In the genomic region with DNA sequence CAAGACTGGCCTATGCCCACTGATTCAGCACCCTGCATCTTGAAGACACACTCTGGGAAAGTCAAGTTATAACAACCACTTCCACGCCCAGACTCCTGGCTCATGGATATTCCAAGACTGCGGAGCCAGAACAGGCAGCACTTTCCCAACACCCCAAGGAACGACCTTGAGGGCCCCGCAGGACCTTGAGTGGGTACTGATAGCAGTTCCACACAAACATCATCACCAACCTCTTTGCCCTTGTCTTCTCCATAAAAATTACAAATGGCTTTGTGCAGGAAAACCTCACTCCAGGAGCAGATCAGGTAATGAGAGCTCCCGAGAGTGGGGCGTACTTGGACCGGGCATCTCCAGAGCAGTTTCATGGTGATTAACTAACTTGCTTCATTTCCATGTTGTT, we compare ENCODE assay signal across 21 mouse cellular contexts. TPM values are rescaled to one million over a fixed set of nuclear protein-coding genes. Genes with fewer than 3 reads are reported as not detected.
DNase-seq lines count a peak whose midpoint lies in the region; TF ChIP-seq lines count a peak whose summit lies in the region.
"Had no signal": no experiment of that assay in that cellular context is flagged by ENCODE, and none has a peak within 500 bp of the region (broad histone marks: within the 10 kb centered on the region; RNA-seq: fewer than 3 reads in every experiment).

No protein-coding gene starts in this region.

- H3K4me1 ChIP-seq in heart, embryonic 10.5 days = peaks cover 56% of the 10 kb centered on the region
- H3K4me1 ChIP-seq in thymus, adult 2 months (replicated peaks; ENCODE audit: control insufficient read depth, insufficient read depth, low read length) = no peaks in the 10 kb centered on the region

- no peak overlapping the region for H3K4me3 ChIP-seq in heart, embryonic 10.5 days
- no peak overlapping the region for H3K4me3 ChIP-seq in thymus, adult 2 months (ENCODE audit: control insufficient read depth, insufficient read depth, low read length)
- H3K4me3 ChIP-seq: forebrain, embryonic 10.5 days; forebrain, embryonic 13.5 days; gastrocnemius, adult 2 months; hindbrain, embryonic 10.5 days; hindbrain, embryonic 13.5 days had no signal

- TF ChIP-seq CTCF in thymus, adult 2 months (IDR thresholded peaks at IDR 0.05; ENCODE audit: borderline replicate concordance, control insufficient read depth, extremely low read depth, insufficient read depth, low read length, poor library complexity) = no peak

- peak overlapping the region; percentile 71; the same call in 1 of the 2 replicates for H3K27ac ChIP-seq in heart, embryonic 10.5 days
- no peak overlapping the region for H3K27ac ChIP-seq in thymus, adult 2 months (ENCODE audit: control insufficient read depth, insufficient read depth, low read length)
- H3K27ac ChIP-seq: forebrain, embryonic 10.5 days; forebrain, embryonic 13.5 days; gastrocnemius, adult 2 months; hindbrain, embryonic 10.5 days; hindbrain, embryonic 13.5 days had no signal

- no peak for DNase-seq in heart, embryonic 10.5 days (ENCODE audit: low spot score)
- no peak for DNase-seq in heart, adult 8-10 months (ENCODE audit: low spot score)
- DNase-seq in ovary, postnatal 36 days (ENCODE audit: low spot score) = peak; percentile 55
- DNase-seq in ovary, postnatal 10 days (ENCODE audit: low spot score) = no peak
- peak; percentile 46 for DNase-seq in adrenal gland, postnatal 10 days
- DNase-seq in adrenal gland, postnatal 36 days = peak; percentile 58 to 62
- DNase-seq in kidney, postnatal 10 days = no peak
- no peak for DNase-seq in thymus, adult 2 months
- DNase-seq: cerebellum, adult 18-20 months; cerebellum, adult 9-10 months; cerebellum, postnatal 14 days; gastrocnemius, adult 2 months; gastrocnemius, postnatal 14 days; heart, adult 18-20 months; heart, postnatal 36 days had no signal

- TF ChIP-seq POLR2A in thymus, adult 2 months (IDR thresholded peaks at IDR 0.05; ENCODE audit: control insufficient read depth, extremely low read depth, insufficient read depth, low read length, poor library complexity) = no peak

- no peaks in the 10 kb centered on the region for H3K9me3 ChIP-seq in heart, embryonic 10.5 days
- H3K9me3 ChIP-seq: forebrain, embryonic 10.5 days; hindbrain, embryonic 10.5 days; hindbrain, embryonic 13.5 days had no signal

- H3K27me3 ChIP-seq in heart, embryonic 10.5 days (ENCODE audit: insufficient read depth, poor library complexity, severe bottlenecking) = no peaks in the 10 kb centered on the region
- H3K27me3 ChIP-seq in thymus, adult 2 months (ENCODE audit: control insufficient read depth, insufficient read depth, low read length) = no peaks in the 10 kb centered on the region
- H3K27me3 ChIP-seq: forebrain, embryonic 13.5 days; hindbrain, embryonic 13.5 days had no signal

- peaks cover 10% of the 10 kb centered on the region for H3K36me3 ChIP-seq in heart, embryonic 10.5 days
- H3K36me3 ChIP-seq in thymus, adult 2 months (ENCODE audit: control insufficient read depth, insufficient read depth, low read length) = no peaks in the 10 kb centered on the region
- H3K36me3 ChIP-seq: forebrain, embryonic 10.5 days had no signal

- 71% methylated on average over 7 of the region's 7 CpGs for WGBS in heart, embryonic 10.5 days
- WGBS in thymus, adult 2 months = 96% methylated on average over 7 of the region's 7 CpGs

RNA-seq across cellular contexts. Expression of a gene that starts 19.5 kb away (rescaled TPM):
- polyA plus RNA-seq in heart, embryonic 10.5 days (2016; fragmentation: Nextera tagmentation; extraction: Ambion mirVana) = 4.1 and 6.3 TPM in 2 replicates
- 1 to 10 TPM; 1.8 to 2.4 (median 2.2) TPM for total RNA-seq in heart, adult 8-10 months (2022)
- total RNA-seq in adrenal gland, postnatal 10 days (2021) = 1 to 10 TPM; 6.4 to 7.6 TPM
- 10 to 100 TPM in 1 of 2 experiments, 1 to 10 TPM in 1; 8.0 to 12.1 TPM for total RNA-seq in adrenal gland, postnatal 36 days (2021)
- 7.0 and 8.0 TPM in 2 replicates for polyA plus RNA-seq in thymus, adult 2 months (2012; rRNA removed)

RNA-seq across cellular contexts. Expression of a gene that starts 56.0 kb away (rescaled TPM):
- 0.40 and 0.57 TPM in 2 replicates for polyA plus RNA-seq in heart, embryonic 10.5 days (2016; fragmentation: Nextera tagmentation; extraction: Ambion mirVana)
- not detected for total RNA-seq in heart, adult 8-10 months (2022)
- total RNA-seq in adrenal gland, postnatal 10 days (2021) = under 1 TPM; 0.24 to 0.48 TPM
- total RNA-seq in adrenal gland, postnatal 36 days (2021) = under 1 TPM in 1 of 2 experiments, not detected in 1; 0.89 TPM
- 3.6 and 4.0 TPM in 2 replicates for polyA plus RNA-seq in thymus, adult 2 months (2012; rRNA removed)
- total RNA-seq: gastrocnemius, adult 2 months; gastrocnemius, postnatal 14 days; heart, postnatal 36 days; MEL had no signal
- polyA plus RNA-seq: CD4-positive, CD25-positive, alpha-beta regulatory T cell, adult 4 months had no signal

Comparison
In these comparisons a context has a peak if more than half of its experiments do, and no peak if none do; other contexts are left out.
1. DNase-seq: peak in ovary, postnatal 36 days (single experiment), adrenal gland, postnatal 10 days (single experiment) and adrenal gland, postnatal 36 days (2 of 2); none in heart, embryonic 10.5 days (single experiment), heart, adult 8-10 months (single experiment), ovary, postnatal 10 days (single experiment), kidney, postnatal 10 days (single experiment) and thymus, adult 2 months (single experiment).